Mouse (Mus musculus) ES-E14 (cell line): Measurements from ENCODE around the gene Mta1.

Source experiments
- CHD2 ChIP-seq: IDR thresholded peaks from 2 replicates; pipeline ENCODE4 v1.6.1; 2014; ENCODE audit warnings: mild to moderate bottlenecking, low read depth, low read length, inconsistent platforms
- HCFC1 ChIP-seq: IDR thresholded peaks from 2 replicates; pipeline ENCODE4 v1.6.1; 2012; ENCODE audit warnings: low read length, inconsistent platforms, borderline replicate concordance; ENCODE audit not compliant: insufficient read depth
- MAFK ChIP-seq: IDR thresholded peaks from 2 replicates; pipeline ENCODE4 v1.6.1; 2014; ENCODE audit warnings: mild to moderate bottlenecking, low read depth, low read length, inconsistent platforms; ENCODE audit not compliant: insufficient read depth
- ZC3H11A ChIP-seq: IDR thresholded peaks from 2 replicates; pipeline ENCODE4 v1.6.1; 2012; ENCODE audit warnings: low read depth, mild to moderate bottlenecking, inconsistent platforms, low read length, borderline replicate concordance
- ZNF384 ChIP-seq: IDR thresholded peaks from 2 replicates; pipeline ENCODE4 v1.6.1; 2012; ENCODE audit warnings: low read depth, low read length, inconsistent platforms

GRCm38 (mm10) chr12:113154747-113155075 is 56.6 kb downstream of the Mta1 start:
- TF ChIP-seq ZC3H11A (no peak), MAFK (no peak), ZNF384 (no peak), CHD2 (no peak), HCFC1 (no peak)
